Mouse (Mus musculus) embryo, embryonic 11.5 days (tissue): ENCODE measurements around the gene Adcy2.

ENCODE experiments used
- DNase-seq: peaks from one replicate; pipeline ENCODE4 v3.0.0-alpha.2; 2012; ENCODE audit warnings: low read depth, low spot score

Adcy2 gene

DNA sequence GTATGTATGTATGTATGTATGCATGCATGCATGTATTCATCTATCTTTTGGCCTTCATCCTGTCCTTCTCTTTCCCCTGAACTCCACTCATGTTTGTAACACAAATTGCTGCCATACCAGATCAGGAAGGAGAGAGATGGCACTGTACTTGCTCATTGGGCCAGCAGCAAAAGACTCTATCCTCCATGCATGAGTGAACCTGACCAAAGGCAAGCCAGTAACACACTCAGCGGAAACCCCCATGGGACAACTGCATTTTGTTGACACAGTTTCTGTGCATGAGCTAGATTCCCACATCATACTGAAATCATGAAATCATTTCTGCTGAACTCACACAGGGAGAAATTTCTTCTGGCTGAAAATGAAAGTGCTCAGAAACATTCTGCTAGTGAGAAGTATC lies 172.9 kb downstream of the Adcy2 start:
- no peak for DNase-seq

DNA sequence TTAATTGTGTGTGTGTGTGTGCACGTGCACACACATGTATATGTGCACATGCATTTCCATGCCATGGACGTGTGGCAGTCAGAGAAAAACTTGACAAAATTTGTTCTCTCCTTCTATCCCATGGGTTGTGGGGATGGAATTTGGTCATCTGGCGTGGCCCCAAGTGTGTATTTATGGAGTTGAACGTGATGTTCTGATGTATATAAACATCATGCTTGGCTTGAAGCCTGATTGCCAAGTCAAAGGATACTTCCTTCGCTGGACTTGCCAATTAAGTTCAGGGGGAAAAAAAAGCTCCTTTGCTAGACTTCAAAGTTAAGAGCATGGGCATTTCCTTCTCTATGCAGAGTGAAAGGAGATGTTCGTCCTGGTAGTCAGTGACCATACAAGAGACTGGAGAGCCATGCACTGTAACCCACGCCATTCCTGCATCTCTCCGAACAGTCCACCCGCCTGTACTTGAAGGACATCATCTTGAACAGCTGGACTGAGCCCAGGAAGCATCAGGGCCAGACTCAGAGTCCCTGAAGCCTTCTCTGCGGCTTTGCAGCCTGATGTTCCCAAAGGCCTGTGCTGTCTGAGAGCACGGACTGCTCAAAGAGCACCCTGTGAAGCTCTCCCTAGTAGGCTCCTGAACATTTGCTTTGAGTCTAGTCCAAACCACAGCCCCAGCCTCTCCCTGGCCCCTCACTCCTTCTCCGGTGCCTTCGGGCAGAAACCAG lies 178.3 kb downstream of the Adcy2 start:
- DNase-seq: no peak

DNA sequence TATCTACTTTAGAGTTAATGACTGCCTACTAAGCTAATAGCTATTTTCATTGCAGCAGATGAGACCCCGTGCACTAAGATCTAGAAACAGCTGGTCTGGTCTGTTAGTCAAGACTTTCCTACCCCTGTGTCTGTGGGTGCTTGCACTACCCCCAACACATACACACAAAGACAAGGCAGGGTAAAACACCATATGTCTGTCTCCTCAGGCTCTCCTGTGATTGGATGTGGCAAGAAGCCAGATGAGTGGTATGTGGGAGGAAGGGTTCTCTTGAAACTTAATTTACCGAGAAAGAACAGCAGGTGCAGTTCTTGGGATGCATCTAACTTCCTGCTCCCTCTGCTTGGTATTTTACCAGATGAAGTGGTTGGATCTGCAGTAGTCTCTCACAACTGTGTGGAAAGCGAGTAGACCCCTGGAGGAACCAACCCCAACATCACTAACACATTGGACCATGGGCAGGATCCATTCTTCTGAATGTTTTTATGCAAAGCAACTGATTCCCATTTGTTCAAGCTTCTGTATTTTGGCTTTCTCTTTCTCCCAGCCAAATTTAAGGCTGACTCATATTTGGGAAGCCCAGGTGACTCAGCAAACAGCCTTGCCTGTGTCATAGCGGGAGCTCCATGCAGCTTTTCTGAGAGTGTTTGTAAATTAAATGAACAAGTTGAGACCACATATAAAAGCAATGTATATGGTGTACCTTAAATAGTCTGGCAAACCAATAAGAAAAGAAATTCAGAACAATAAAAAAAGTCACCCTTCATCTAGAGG lies 183.4 kb downstream of the Adcy2 start:
- DNase-seq: no peak

DNA sequence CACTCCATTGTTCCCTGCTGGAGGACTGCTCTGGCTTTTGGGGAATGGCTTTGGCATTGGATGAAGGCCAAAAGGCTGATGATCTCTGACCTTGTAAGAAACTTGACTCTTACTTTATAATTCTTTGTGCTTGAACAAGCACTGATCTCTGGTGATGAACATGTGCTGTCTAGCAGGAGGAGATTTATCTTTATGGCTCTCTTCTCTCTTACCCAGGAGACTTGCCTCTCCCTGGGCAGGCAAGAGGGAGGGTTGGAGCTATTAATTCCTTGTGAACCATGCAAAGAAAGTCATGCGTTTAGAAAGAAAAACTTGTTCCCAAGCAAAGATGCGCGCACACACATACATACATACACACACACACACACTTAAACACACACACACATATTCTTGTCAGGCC lies 188.2 kb downstream of the Adcy2 start:
- no peak for DNase-seq

DNA sequence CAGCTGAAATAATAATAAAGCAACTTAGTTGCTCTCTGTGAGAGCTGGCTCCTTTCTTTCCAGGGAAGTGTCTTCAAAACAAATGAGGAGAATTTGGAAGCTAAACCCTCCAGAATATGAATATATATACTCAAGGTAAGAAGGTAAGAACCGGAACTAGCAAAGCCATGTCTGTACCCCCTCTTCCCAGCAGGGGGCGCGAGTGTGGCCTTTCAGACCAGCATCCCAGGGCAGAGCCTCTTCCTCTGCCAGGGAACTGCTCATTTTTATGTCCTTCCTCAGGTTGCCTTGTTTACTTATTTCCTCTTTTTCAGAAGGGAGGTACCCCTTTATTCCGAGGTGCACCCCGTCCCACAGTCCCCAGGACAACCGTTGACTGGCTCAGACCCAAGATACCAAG lies 199.6 kb downstream of the Adcy2 start:
- no peak for DNase-seq

DNA sequence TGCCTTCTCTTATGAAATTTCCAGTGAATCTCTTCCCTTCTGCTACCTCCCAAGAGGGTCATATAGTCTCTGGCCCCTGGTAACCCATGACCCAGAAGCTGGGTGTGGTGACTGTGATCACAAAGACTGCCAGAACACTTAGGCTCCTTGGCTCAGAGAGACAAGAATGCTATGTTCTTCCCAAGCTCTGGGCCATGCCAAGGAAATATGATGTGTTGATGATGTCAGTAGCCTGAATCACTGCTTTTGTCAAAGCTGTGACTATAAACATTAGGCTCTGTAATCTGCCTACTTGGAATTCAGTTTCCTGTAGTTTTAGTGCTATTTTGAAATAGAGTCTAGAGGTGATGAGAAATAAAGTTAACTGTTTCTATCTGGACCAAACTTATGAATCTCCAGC lies 206.1 kb downstream of the Adcy2 start:
- DNase-seq: no peak

DNA sequence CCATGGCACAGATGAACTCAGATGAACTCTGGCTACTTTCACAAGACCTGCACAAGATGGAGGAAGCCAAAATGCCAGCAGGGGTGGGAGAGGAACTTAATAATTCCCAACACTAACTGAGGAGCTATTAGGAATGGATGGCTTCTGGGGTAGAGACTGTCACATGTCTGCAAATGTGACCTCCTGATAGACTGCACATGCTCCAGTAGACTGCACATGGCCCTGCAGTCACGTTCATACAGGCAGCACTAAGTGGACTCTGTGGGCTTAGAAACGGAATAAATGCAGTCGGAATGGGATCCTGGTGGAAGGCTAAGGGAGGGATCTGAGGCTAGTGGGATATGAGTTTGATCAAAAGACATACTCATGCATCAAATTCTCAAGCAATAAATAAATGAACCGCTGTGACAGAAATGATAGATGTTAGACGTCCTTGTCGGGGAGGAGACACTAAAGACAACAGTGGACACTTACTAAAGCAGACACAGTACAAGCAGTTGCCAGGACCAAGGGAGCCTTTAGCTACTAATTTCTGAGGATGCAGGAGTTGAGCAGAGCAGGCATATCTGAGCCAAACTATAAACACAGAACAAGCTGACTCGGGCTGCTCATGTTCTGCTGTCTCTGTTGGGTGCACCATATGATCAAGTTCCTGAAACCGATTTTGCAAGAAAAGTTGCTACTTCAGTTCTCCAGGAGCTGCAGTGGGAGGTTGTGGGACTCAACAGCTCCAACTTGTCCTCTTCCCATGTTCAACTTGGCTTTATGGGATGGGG lies 211.9 kb downstream of the Adcy2 start:
- DNase-seq: no peak

DNA sequence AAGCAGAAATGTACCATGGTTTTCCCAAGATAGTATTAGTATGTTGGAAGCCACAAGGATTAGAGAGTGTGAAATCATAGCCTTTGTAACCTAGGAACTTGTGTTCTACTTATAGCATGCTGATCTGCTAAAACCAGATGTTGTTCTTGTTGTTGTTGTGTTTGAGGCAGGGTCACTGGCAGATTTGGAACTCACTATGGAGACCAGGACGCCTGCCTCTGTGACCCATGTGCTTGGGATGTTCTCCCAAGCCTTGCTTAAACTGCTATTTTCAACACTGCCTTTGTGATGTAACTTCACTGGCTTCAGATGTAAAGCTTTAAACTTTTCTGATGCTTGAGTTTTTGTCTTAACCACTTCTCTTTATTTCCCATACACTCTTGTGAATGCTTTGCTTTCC lies 216.2 kb downstream of the Adcy2 start:
- DNase-seq: no peak

DNA sequence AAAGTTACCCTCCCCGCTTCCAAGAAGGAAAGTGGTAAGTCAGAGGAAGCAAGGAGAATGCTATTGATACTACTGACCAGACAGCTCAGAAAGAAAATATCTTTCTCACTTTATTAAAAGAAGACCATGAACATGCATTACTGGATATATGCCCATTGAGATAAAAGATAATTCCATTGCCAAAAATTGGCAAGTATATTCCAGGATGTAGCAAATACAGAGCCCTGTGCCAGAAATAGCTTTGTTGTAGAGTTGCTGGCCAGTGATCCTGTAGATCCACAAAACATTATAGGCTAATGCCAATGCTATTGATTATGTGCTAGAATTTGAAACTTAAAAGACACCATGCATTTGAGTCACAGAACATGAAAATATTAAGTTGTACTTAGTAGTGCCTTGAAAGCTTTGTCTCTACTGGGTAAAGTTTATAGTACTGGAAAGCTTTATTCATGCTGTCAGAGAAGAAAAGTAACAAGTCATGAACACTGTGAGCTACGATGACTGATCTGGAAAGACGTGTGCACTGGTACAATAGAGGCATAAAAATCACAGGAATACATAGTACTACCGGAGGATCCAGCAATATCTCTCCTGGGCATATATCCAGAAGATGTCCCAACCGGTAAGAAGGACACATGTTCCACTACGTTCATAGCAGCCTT lies 221.2 kb downstream of the Adcy2 start:
- DNase-seq: no peak

DNA sequence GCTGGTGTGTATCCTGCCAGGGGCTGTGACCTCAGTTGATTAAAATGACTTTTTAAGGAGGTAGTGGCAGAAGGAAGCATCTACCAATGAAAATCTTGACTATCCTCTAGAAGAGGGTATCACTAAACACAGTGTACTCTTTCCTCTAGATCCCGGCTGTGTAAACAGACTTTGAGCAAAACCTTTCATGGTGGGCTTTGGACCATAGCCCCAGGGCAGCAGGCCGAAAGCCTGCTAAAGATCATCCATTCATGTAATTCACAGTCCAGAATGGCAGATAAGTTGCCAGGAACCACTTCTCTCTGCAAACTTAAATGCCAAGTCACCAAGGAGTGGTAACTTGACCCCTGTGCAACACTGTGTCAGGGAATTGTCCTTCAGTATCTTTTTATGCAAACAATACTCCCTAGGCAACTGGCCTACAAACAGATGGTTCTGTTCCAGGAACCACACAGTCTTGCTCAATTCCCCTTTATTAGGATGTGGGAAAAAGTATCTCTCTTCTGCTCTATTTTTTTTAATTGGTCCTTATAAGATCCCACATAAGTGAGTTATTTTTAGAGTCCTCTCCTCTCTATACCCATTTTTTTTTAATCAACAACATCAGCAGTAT lies 225.6 kb downstream of the Adcy2 start:
- no peak for DNase-seq

DNA sequence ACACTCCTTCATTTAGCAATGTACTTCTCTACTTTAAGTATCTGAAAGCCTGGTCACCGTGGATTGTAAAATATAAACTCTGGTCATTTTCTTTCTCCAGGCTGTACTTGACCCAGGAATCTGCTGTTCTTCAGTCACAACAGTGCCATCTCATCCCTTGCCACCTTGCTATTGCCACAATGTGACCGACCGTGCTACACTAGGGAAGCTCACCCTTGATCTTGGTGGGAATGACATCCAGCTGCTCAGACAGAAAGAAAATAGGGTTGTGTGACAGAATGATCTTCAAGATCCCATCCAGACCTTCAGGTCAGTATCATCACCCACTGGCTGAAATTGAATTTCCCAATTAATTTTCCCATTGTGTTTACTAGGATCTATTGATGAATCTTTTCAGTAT lies 230.8 kb downstream of the Adcy2 start:
- no peak for DNase-seq

DNA sequence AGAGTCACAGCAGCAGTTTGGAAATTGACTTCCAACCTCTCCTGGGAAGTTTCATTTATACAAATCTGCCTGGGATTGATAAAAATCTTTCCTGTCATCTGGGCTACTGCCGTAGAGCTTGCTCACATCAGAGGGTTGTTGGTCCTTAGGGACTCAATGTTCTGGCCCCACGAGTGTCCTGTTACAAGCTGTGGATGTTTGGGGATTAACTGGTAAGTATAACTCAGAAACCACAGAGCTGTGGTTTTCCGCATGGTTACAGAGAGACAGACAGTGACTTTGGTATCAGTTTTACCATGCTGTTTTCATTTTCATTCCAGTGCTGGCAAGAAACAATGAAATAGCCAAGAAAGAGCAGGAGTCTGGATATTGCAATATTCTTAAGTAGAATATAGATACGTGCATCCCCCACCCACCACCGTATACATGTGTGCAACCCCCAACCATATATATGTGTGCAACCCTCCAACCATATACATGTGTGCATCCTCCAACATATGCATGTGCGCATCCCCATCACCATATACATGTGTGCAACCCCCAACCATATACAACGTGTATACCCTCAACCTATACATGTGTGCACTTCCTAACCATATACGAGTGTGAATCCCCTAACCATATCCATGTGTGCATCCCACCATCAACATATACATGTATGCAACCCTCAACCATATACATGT lies 233.3 kb downstream of the Adcy2 start:
- DNase-seq: peak; percentile 3

DNA sequence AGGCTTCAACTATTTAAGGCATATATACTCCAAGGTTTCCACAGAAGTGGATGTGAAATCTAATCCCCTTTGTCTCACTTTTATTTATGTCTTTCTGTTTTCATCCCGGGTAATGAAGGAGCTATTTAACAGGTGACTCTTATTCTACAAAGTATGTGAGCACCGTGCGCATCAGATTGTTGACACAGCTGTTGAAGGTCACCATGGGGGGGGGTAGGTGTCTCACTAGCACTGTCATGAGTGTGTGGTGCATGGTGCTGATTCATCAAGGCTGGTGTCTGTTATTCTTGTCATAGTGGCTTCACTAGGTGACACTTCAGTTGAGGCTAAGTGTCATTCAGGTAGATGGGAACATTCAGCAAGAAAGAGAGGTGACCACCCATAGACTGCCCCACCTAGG lies 234.7 kb downstream of the Adcy2 start:
- DNase-seq: no peak

DNA sequence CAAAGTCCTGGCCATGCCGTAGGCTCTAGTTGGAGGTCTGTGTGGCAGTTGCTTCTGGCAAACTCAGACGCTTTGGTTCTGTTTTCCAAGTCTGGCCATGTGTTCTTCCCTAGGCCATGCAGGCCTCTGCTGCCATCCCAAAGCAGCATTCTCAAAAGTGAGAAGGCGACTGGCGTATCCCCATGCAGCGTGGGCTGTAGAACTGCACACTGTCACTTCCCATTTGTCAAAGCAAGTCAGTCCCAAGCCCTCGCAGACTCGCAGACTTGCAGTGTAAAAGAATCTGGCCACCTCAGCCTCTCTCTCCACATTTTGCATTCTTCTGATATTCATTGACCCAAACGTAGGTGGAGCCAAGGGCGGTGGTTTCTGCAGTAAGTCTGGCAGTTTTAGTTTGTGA lies 249.5 kb downstream of the Adcy2 start:
- no peak for DNase-seq

DNA sequence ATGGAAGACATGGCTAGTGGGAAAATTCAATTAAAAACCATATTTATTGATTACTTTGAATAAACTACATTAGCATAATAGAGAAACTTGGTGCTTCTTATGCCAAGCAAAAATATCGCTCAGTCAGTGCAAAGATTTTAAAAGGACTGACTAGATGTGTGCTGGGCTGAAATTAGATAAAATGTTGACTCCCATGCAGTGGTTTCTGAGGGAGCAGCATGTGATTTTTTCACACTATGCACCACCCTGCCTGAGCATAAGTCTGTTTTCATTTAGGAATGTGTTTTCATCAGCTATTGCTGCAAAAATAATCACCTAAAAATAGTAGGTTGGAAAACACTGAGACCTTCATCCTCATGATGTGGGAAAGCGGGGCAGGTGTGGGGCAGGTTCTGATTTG lies 250.0 kb downstream of the Adcy2 start:
- no peak for DNase-seq

DNA sequence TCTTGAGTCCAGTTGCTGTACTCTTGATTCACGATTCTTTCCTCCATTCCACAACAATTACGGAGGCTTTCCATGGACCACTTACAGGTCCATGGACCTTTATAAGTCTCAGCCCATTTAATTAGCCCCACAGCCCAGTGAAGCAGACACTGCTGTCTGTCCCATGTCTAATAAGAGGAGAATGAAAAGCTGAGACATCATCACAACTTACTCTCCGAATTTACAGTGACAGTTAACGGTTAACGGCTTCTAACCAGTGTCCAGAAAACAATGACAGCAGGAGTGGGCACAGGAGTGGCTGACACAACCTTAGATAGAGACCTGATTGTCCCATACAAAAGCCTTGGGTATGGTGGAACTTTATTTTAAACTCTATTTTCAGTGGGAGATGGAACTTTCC lies 253.9 kb downstream of the Adcy2 start:
- no peak for DNase-seq

DNA sequence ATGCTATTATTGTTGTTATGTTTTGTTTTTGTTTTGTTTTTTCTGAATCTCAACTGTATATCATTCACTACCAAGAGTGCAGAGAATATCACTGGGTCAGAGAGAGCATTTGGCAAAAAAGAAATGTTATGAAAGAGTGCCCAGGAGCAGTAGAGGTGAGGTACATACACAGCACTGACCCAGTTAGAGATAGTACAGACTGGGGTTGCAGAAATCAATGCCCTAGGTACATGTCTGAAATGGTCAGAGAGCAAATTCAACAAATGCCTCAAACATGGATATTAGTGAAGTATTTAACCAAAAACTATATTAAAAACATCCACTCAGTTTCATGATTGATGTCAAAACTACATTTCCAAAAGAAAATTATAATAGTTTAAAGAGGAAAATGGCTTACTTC lies 286.7 kb downstream of the Adcy2 start:
- DNase-seq: no peak

DNA sequence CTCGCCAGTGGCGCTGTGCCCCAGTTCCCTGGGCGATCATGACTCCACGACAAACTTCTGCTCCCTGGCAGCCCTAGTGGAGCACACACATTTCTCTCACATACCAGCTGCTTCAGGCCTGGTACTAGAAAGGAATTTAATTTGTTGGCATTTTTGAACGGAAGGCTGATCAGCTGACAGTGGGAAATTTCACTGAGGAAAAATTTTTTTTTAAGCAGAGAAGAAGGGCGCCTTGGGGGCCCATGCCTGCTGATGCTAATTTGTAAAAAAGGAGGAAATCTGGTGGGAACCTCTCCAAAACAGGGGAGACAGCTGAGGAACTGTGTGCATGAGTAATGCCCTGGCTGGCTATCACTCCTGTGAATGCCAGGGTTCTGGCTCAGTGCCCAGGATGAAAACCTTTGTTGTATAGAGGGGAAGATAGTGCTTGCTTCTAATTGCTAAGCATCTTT lies 292.0 kb downstream of the Adcy2 start:
- DNase-seq: no peak

DNA sequence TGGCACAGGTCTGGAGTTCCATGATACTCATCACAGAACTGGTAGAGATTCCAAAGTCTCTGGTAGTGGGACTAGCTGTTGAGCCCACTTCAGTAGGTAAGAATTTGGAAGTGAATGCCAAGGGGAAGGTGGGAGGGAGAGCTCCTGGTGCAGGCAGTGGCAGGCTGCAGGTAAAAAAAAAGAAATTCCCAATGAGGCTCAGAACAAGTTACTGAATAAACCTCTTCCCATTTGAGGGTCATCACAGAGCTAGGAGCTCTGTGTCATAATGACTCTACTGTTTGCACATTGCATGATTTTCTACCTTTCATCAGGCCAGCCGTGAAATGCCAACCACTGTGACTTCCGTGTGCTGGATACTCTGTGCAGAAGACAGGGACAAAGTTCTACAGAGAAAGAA lies 314.4 kb downstream of the Adcy2 start:
- DNase-seq: no peak

DNA sequence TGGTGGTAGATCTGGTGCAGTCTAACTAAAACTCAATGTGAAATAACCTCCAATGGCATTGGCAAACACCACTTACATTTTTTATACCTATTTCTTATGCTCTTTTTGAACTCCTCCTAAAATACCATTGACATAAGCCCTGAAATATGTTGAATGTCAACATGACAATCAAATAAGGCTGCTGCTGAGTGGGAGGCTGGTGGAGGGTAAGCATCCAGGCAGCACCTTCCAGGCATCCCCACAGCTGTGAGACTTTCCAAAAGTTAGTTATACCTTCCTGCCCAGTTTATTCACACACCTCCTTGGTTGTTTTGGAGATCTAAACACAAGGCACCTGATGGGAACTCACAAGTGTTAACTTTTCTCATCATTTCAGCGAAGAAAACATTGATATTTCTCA lies 318.9 kb downstream of the Adcy2 start:
- no peak for DNase-seq

DNA sequence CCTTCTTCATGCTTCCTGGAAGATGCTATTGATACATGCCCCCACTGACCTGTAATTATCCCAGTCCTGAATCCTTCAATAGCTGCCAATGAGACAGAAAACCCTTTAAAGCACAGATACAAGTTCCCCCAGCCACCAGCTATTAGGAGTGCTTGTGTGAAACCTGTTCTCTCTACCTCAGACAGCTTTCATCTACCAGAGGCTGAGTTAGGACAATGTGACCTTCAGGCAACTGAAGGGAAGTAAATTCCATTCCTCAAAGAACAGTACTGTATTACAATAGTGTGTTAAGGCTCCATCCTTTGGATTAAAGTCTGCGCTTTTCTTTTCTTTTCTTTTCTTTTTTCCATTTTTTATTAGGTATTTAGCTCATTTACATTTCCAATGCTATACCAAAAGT lies 356.6 kb downstream of the Adcy2 start:
- no peak for DNase-seq
